Mouse (Mus musculus): ENCODE results near the gene Zdhhc5.

Zdhhc5 gene

GRCm38 (mm10) chr2:84714811-84715561 lies at the start of gene Zdhhc5:
Gene Zdhhc5, minus strand, starts transcription at chr2:84715180.
- peak; percentile 99 to 100 for DNase-seq

GRCm38 (mm10) chr2:84762818-84763217 lies 47.8 kb upstream of the Zdhhc5 start:
- DNase-seq, result no peak

DNA sequence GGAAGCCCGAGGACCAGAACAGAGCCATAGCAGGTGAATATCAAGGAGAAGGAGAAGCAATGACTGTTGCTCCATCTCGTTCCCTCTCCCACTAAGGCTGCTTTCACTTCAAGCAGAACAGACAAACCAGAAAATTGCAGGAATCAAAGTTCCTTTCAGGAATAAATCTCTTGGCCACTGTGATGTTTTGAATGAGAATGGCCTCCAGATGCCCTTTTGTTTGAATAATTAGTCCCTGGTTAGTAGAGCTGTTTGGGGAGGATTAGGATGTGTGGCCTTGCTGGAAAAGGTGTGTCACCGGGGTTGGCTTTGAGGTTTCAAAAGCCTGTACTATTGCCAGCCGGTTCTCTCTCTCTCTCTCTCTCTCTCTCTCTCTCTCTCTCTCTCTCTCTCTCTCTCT lies 47.3 kb upstream of the Zdhhc5 start:
- DNase-seq, result no peak

- DNase-seq, result no peak
Observed at GRCm38 (mm10) chr2:84761840-84762239, 46.9 kb upstream of the Zdhhc5 start.

DNA sequence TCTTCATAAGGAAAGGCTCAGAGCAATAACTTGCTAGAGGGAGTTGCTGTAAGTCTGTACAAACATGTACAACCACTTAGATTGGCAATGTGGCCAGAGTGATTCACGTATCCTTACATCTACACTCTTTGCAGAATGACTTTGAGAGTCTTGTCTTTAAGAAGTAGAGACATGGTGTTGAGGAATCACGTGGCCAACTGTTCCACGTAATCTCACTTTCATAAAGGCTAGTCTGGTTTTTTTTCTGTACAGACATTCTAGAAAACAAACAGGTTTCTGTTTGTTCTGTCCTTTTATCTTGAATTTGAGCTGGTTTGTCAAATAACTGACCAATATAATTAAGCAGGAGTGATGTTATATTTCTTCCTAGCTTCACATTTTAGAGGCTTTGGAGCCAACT lies 46.3 kb upstream of the Zdhhc5 start:
- DNase-seq, result no peak

DNA sequence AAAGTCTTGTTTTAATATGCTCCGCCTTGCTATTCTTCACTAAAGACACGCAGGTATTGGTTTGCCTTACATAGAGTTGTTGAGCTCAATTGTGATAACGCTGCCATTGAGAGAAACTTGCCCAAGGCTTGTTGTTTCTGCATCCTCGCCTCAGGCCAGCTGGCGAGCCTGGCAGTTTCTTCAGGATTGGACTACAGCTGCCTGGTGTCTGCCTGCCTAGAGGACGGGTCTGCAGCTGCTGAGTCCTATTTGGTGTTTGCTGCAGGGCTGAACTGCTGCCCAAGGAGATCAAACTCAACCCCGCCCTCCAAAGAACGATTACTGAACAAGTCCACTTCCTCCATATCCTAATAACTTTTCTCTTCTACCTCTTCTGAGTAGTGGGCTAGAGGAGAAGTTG lies 45.8 kb upstream of the Zdhhc5 start:
- DNase-seq, result no peak

GRCm38 (mm10) chr2:84758542-84759127 lies 43.7 kb upstream of the Zdhhc5 start:
- DNase-seq, result peak in 1 of 2 experiments; percentile 63

- no peak for DNase-seq
Observed at GRCm38 (mm10) chr2:84757026-84757682, 42.2 kb upstream of the Zdhhc5 start.

DNA sequence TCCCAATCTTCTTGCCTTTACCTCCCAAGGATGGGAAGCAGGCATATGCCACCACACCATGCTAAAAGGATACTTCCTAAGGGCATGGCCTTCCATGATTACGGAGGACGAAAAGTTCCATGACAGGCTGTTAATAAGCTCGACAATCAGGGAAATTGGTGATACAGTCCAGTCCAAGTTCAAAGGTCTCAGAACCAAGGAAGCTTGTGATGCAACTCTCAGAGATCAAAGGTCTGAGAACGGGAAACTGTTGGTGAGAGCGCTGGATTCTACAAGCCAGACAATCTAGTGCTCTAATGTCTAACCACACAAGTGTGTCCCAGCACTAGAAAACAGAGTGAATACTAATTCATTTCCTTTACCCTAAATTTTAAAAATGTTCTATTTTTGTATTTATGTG lies 41.3 kb upstream of the Zdhhc5 start:
- DNase-seq, result no peak

DNA sequence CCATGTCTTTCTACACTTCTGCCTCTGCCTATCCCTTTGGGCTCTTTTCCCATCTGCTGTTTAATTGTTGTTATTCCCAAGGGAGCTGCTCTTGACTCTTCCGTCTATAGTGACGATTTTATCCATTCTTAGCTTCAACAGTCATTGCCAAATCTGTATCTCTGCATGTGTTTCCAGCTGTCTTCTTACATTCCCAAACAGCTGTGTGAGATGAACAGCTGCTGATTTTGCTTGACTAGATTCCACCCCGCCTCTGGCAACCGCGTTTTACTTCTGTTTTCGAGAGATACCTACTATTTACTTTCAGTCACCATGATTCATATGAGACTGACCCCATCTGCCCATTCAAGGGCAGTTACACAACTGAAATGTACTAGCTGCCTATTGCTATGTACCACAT lies 35.1 kb upstream of the Zdhhc5 start:
- peak in 1 of 2 experiments; percentile 74 for DNase-seq

- DNase-seq, result peak in 1 of 2 experiments; percentile 55
Observed at GRCm38 (mm10) chr2:84744126-84744525, 29.1 kb upstream of the Zdhhc5 start.

GRCm38 (mm10) chr2:84743561-84743960 lies 28.6 kb upstream of the Zdhhc5 start, which contains the start of gene Gm19426:
Gene Gm19426, minus strand, starts transcription at chr2:84743655.
- DNase-seq, result peak; percentile 86 to 91

GRCm38 (mm10) chr2:84742451-84743283 lies 27.7 kb upstream of the Zdhhc5 start:
- peak; percentile 63 to 74 for DNase-seq

GRCm38 (mm10) chr2:84741841-84742450 lies 27.0 kb upstream of the Zdhhc5 start:
- peak; percentile 44 to 66 for DNase-seq

DNA sequence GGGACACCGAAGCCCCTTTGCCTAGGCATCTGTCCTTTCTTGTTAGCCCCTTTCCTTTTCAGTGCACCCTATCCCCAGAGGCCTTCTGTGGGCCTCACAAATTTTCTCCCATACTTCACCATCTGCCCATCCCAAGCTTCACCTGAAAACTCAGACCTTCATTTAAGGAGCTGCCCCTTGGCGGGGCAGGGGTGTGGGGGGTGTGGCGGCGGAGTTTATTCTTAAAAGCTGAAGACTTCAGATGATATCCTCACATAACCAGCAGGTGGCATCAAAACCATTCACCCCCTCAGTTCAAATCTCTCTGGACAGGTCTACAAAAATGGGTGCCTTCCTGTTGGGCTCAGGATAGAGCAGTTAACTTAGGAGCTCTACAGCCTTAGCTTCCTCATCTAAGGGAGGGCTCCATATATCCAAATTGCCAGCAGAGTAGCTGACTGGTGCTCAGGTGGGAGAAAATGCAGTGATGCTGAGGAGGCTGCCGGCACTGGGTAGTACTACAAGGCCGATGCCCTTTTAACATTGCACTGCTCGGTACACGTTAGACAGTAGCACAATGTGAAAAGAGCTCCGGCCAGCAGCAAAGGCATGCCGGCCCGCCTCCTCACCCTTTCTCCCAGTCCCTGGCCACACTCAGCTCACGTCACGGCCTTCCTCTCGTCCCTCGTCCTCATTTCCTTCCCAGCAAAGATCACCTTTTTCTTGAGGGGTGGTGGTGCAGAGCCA lies 25.8 kb upstream of the Zdhhc5 start:
- DNase-seq, result peak in 1 of 2 experiments; percentile 51

GRCm38 (mm10) chr2:84738271-84738911 lies 23.4 kb upstream of the Zdhhc5 start:
- peak; percentile 49 to 60 for DNase-seq

DNA sequence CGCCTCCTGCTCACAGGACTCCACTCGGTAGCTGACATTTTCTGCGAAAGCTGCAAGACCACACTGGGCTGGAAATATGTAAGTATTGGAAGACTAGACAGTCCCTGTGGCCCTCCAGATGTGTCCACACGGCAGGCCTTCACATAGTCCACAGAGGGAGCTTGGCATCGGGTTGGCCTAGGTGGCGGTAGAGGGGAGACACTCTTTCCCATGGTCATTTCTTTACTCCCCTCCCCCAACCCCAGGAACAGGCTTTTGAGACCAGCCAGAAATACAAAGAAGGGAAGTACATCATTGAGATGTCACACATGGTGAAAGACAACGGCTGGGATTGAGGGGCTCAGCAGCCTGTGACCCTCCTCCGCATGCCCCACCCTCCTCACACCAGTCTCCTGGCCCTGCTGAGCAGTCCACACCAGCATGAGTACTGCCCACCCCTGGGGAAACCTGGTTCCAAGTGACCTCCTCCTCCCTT lies 22.5 kb upstream of the Zdhhc5 start:
- peak; percentile 36 to 44 for DNase-seq

GRCm38 (mm10) chr2:84736312-84737161 lies 21.6 kb upstream of the Zdhhc5 start:
- peak in 1 of 2 experiments; percentile 31 for DNase-seq

DNA sequence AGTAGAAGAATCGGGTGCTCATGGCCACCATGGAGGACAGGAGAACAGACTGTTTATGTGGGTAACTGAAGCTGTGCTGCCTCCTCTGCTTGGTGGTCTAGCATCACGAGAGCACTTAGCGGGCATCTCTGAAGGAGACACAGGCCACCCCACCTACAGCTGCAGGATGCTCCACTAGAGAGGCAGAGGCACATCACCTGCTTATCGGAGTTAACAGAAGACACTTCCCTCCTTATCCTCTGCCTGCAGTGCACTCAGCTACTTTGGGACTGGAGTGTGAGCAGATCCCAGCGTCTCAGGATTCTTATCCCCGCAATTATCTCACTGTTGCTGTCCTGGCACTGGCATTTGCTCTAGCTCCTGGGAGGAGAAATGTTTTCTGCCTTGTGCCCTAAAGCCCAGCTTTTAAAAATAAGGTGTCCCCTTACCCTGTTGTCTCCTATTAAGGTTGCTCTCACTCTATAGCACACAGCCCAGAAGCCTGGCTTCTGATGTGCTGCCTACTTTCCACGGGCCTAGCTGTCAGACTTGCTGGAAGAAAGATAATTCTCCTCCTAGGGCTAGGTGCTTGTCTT lies 20.5 kb upstream of the Zdhhc5 start:
- DNase-seq, result no peak

DNA sequence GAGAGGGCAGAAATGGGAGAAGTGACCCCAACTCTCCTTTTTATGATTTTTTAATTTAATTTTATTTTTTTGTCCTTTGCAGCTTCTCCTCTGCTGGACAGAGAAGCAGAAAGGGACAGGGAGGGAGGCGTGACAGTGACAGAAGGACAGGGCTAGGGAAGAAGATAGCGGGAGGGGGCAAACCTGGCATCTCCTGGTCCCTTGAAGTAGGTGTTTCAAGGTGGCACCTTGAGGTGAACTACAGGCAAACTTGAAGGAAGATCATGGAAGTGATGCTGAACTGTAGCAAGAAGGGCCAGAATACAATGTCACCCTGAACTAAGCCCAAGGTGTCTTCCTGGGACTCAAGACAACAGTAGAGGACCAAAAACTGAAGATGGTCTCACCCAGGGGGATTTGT lies 19.9 kb upstream of the Zdhhc5 start:
- no peak for DNase-seq
